Mouse (Mus musculus): ENCODE measurements around the gene Tspan3. TPM values are rescaled to one million over a fixed set of nuclear protein-coding genes. Genes with fewer than 3 reads are reported as not detected.

Tspan3 gene
- polyA plus RNA-seq, 1 experiment from 2014 or later = 400 TPM

- Histone ChIP-seq H3K4me3 (no peak overlapping the region), H3K4me2 (no peak overlapping the region), H3K27ac (replicated peaks) (no peak overlapping the region), H3K36me3 (no peaks in the 10 kb centered on the region), H3K9ac (no peak overlapping the region), H3K27me3 (replicated peaks) (no peaks in the 10 kb centered on the region), H3K4me1 (peaks cover 16% of the 10 kb centered on the region), H3K9me3 (no peaks in the 10 kb centered on the region)
- ATAC-seq (ENCODE audit: extremely low read depth, insufficient number of reproducible peaks, low FRiP score, low TSS enrichment) = no peak
- 53% methylated on average over 6 of the region's 6 CpGs for WGBS
Measured at GRCm38 (mm10) chr9:56107527-56107926, 57.8 kb downstream of the Tspan3 start.

- Histone ChIP-seq H3K36me3 (no peaks in the 10 kb centered on the region), H3K9me3 (no peaks in the 10 kb centered on the region), H3K4me1 (peaks cover 16% of the 10 kb centered on the region), H3K9ac (no peak overlapping the region), H3K27me3 (replicated peaks) (no peaks in the 10 kb centered on the region), H3K4me3 (no peak overlapping the region), H3K4me2 (no peak overlapping the region), H3K27ac (replicated peaks) (no peak overlapping the region)
- no peak for ATAC-seq (ENCODE audit: extremely low read depth, insufficient number of reproducible peaks, low FRiP score, low TSS enrichment)
- WGBS = 76% methylated on average over 6 of the region's 6 CpGs
Measured at GRCm38 (mm10) chr9:56106274-56107072, 58.8 kb downstream of the Tspan3 start.

- WGBS = 68% methylated on average over 7 of the region's 7 CpGs
- no peak overlapping the region for H3K9ac ChIP-seq
- no peaks in the 10 kb centered on the region for H3K36me3 ChIP-seq
- H3K27me3 ChIP-seq (replicated peaks) = no peaks in the 10 kb centered on the region
- H3K27ac ChIP-seq (replicated peaks) = no peak overlapping the region
- no peak for ATAC-seq (ENCODE audit: extremely low read depth, insufficient number of reproducible peaks, low FRiP score, low TSS enrichment)
- no peak overlapping the region for H3K4me2 ChIP-seq
- no peak overlapping the region for H3K4me3 ChIP-seq
- H3K4me1 ChIP-seq = peaks cover 16% of the 10 kb centered on the region
- H3K9me3 ChIP-seq = no peaks in the 10 kb centered on the region
Measured at GRCm38 (mm10) chr9:56104921-56105320, 60.4 kb downstream of the Tspan3 start.

- Histone ChIP-seq H3K4me3 (no peak overlapping the region), H3K27ac (replicated peaks) (no peak overlapping the region), H3K36me3 (no peaks in the 10 kb centered on the region), H3K4me2 (no peak overlapping the region), H3K27me3 (replicated peaks) (no peaks in the 10 kb centered on the region), H3K9ac (no peak overlapping the region), H3K9me3 (no peaks in the 10 kb centered on the region), H3K4me1 (peaks cover 5% of the 10 kb centered on the region; the same call in 1 of the 2 replicates)
- no peak for ATAC-seq (ENCODE audit: extremely low read depth, insufficient number of reproducible peaks, low FRiP score, low TSS enrichment)
- 43% methylated on average over 4 of the region's 4 CpGs for WGBS
Measured at GRCm38 (mm10) chr9:56101022-56101421, 64.3 kb downstream of the Tspan3 start.

- H3K27ac ChIP-seq (replicated peaks) = no peak overlapping the region
- WGBS = 74% methylated on average over 7 of the region's 7 CpGs
- no peak for ATAC-seq (ENCODE audit: extremely low read depth, insufficient number of reproducible peaks, low FRiP score, low TSS enrichment)
- H3K4me1 ChIP-seq = peaks cover 5% of the 10 kb centered on the region; the same call in 1 of the 2 replicates
- no peak overlapping the region for H3K4me3 ChIP-seq
- H3K4me2 ChIP-seq = no peak overlapping the region
- H3K27me3 ChIP-seq (replicated peaks) = no peaks in the 10 kb centered on the region
- H3K36me3 ChIP-seq = no peaks in the 10 kb centered on the region
- no peak overlapping the region for H3K9ac ChIP-seq
- H3K9me3 ChIP-seq = no peaks in the 10 kb centered on the region
Measured at GRCm38 (mm10) chr9:56100041-56100522, 65.2 kb downstream of the Tspan3 start.

- Histone ChIP-seq H3K27me3 (replicated peaks) (no peaks in the 10 kb centered on the region), H3K4me2 (no peak overlapping the region), H3K9ac (no peak overlapping the region), H3K4me3 (no peak overlapping the region), H3K27ac (replicated peaks) (no peak overlapping the region), H3K9me3 (no peaks in the 10 kb centered on the region), H3K36me3 (no peaks in the 10 kb centered on the region), H3K4me1 (peaks cover 5% of the 10 kb centered on the region; the same call in 1 of the 2 replicates)
- ATAC-seq (ENCODE audit: extremely low read depth, insufficient number of reproducible peaks, low FRiP score, low TSS enrichment) = no peak
- WGBS = 52% methylated on average over 4 of the region's 4 CpGs
Measured at GRCm38 (mm10) chr9:56097584-56098298, 67.5 kb downstream of the Tspan3 start.

DNA sequence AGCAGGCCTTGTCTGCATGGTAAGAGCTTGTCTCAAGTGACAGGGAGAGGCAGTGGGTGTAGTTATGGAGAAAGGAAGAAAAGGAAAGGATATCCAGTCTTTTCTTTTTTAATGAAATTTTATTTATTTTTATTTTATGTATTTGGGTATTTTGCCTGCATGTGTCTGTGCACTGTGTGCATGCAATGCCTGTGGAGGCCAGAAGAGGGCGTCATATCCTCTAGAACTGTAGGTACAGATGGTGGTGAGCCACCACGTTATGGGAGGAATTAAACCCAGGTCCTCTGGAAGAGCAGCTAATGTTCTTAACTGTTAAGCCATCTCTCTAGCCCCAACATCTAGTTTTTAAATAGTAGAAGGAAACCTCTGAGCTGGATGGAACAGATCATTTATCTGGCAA, 73.2 kb downstream of the Tspan3 start:
- no peaks in the 10 kb centered on the region for H3K36me3 ChIP-seq
- H3K9ac ChIP-seq = no peak overlapping the region
- no peak for ATAC-seq (ENCODE audit: extremely low read depth, insufficient number of reproducible peaks, low FRiP score, low TSS enrichment)
- peaks cover 23% of the 10 kb centered on the region for H3K4me1 ChIP-seq
- WGBS = 42% methylated on average over 2 of the region's 2 CpGs
- H3K27ac ChIP-seq (replicated peaks) = no peak overlapping the region
- no peaks in the 10 kb centered on the region for H3K27me3 ChIP-seq (replicated peaks)
- no peak overlapping the region for H3K4me2 ChIP-seq
- H3K4me3 ChIP-seq = no peak overlapping the region
- H3K9me3 ChIP-seq = no peaks in the 10 kb centered on the region

- Histone ChIP-seq H3K9me3 (no peaks in the 10 kb centered on the region), H3K4me3 (peak overlapping the region; percentile 23; the same call in 1 of the 2 replicates), H3K4me2 (peak overlapping the region; percentile 60), H3K27ac (replicated peaks) (peak overlapping the region; percentile 72), H3K4me1 (peaks cover 23% of the 10 kb centered on the region), H3K27me3 (replicated peaks) (no peaks in the 10 kb centered on the region), H3K36me3 (no peaks in the 10 kb centered on the region), H3K9ac (peak overlapping the region; percentile 61)
- 68% methylated on average over 5 of the region's 5 CpGs for WGBS
- no peak for ATAC-seq (ENCODE audit: extremely low read depth, insufficient number of reproducible peaks, low FRiP score, low TSS enrichment)
Measured at GRCm38 (mm10) chr9:56090546-56091225, 74.6 kb downstream of the Tspan3 start.

- H3K36me3 ChIP-seq = no peaks in the 10 kb centered on the region
- H3K4me1 ChIP-seq = peaks cover 26% of the 10 kb centered on the region
- peak; percentile 33; the same call in 1 of the 2 replicates for ATAC-seq (ENCODE audit: extremely low read depth, insufficient number of reproducible peaks, low FRiP score, low TSS enrichment)
- H3K4me2 ChIP-seq = peak within 1 kb of the TSS; percentile 60
- H3K27me3 ChIP-seq (replicated peaks) = no peaks in the 10 kb centered on the region
- H3K9ac ChIP-seq = peak within 1 kb of the TSS; percentile 61
- H3K9me3 ChIP-seq = no peaks in the 10 kb centered on the region
- 20% methylated on average over 22 of the region's 22 CpGs for WGBS
- H3K27ac ChIP-seq (replicated peaks) = peak within 1 kb of the TSS; percentile 72
- H3K4me3 ChIP-seq = peak within 1 kb of the TSS; percentile 23
Measured at GRCm38 (mm10) chr9:56089778-56090520, 75.3 kb downstream of the Tspan3 start, which contains the start of gene Pstpip1. Gene Pstpip1 (plus strand): TSS chr9:56089962.

GRCm38 (mm10) chr9:56086524-56086923, 78.8 kb downstream of the Tspan3 start:
- no peaks in the 10 kb centered on the region for H3K27me3 ChIP-seq (replicated peaks)
- H3K4me2 ChIP-seq = no peak overlapping the region
- no peaks in the 10 kb centered on the region for H3K36me3 ChIP-seq
- H3K9ac ChIP-seq = no peak overlapping the region
- H3K9me3 ChIP-seq = no peaks in the 10 kb centered on the region
- 82% methylated on average over 5 of the region's 5 CpGs for WGBS
- no peak overlapping the region for H3K27ac ChIP-seq (replicated peaks)
- H3K4me1 ChIP-seq = peaks cover 27% of the 10 kb centered on the region
- no peak overlapping the region for H3K4me3 ChIP-seq
- no peak for ATAC-seq (ENCODE audit: extremely low read depth, insufficient number of reproducible peaks, low FRiP score, low TSS enrichment)

Measured in heart, embryonic 13.5 days (tissue).